Mouse (Mus musculus) CH12.LX (cell line): ENCODE measurements around the gene Insig1.

Experiments used
- CTCF ChIP-seq, 2 experiments: IDR thresholded peaks in 1 of 2; conservative IDR thresholded peaks in 1 of 2; 2 replicates each; pipeline ENCODE4 v1.5.1; 2011 to 2012; ENCODE audit warnings: low read depth in 2 of 2, low read length in 2 of 2, improper control_type of control experiment in 1 of 2, inconsistent platforms in 1 of 2, mild to moderate bottlenecking in 1 of 2, moderate library complexity in 1 of 2
- EP300 ChIP-seq: IDR thresholded peaks from 2 replicates; pipeline ENCODE4 v1.6.1; 2011; ENCODE audit warnings: low read length, improper control_type of control experiment
- GABPA ChIP-seq: IDR thresholded peaks from 2 replicates; pipeline ENCODE4 v1.6.1; 2012; ENCODE audit warnings: low read depth, low read length, improper control_type of control experiment, inconsistent platforms; ENCODE audit not compliant: insufficient replicate concordance
- HCFC1 ChIP-seq: IDR thresholded peaks from 2 replicates; pipeline ENCODE4 v1.6.1; 2012; ENCODE audit warnings: low read depth, mild to moderate bottlenecking, inconsistent platforms, low read length, improper control_type of control experiment
- JUN ChIP-seq: IDR thresholded peaks from 2 replicates; pipeline ENCODE4 v1.6.1; 2011; ENCODE audit warnings: low read depth, mild to moderate bottlenecking, low read length, improper control_type of control experiment, moderate library complexity; ENCODE audit not compliant: insufficient read depth
- KAT2A ChIP-seq: IDR thresholded peaks from 2 replicates; pipeline ENCODE4 v1.6.1; 2012; ENCODE audit warnings: low read length, improper control_type of control experiment, inconsistent platforms; ENCODE audit not compliant: insufficient replicate concordance
- MAX ChIP-seq: IDR thresholded peaks from 2 replicates; pipeline ENCODE4 v1.6.1; 2011; ENCODE audit warnings: low read length, improper control_type of control experiment
- MEF2A ChIP-seq: IDR thresholded peaks from 2 replicates; pipeline ENCODE4 v1.6.1; 2014; ENCODE audit warnings: low read depth, mild to moderate bottlenecking, inconsistent platforms, low read length, improper control_type of control experiment, borderline replicate concordance
- MXI1 ChIP-seq: IDR thresholded peaks from 2 replicates; pipeline ENCODE4 v1.6.1; 2011; ENCODE audit warnings: mild to moderate bottlenecking, low read depth, low read length, improper control_type of control experiment
- POLR2A ChIP-seq: IDR thresholded peaks from 2 replicates; pipeline ENCODE4 v1.6.1; 2011; ENCODE audit warnings: low read depth, mild to moderate bottlenecking, improper control_type of control experiment, low read length
- SIN3A ChIP-seq: IDR thresholded peaks from 2 replicates; pipeline ENCODE4 v1.6.1; 2012; ENCODE audit warnings: low read length, improper control_type of control experiment, inconsistent platforms
- SMC3 ChIP-seq: IDR thresholded peaks from 2 replicates; pipeline ENCODE4 v1.6.1; 2011; ENCODE audit warnings: low read depth, low read length, improper control_type of control experiment
- TBP ChIP-seq: conservative IDR thresholded peaks from 2 replicates; pipeline ENCODE4 v1.6.1; 2011; ENCODE audit warnings: low read depth, low read length, improper control_type of control experiment
- UBTF ChIP-seq: IDR thresholded peaks from 2 replicates; pipeline ENCODE4 v1.6.1; 2012; ENCODE audit warnings: low read depth, mild to moderate bottlenecking, inconsistent platforms, low read length, improper control_type of control experiment, moderate library complexity

GRCm38 (mm10) chr5:28038115-28038514 is 33.0 kb upstream of the Insig1 start:
- no peak for TF ChIP-seq CTCF (conservative IDR thresholded peaks at IDR 0.05 in 1 of 2, IDR thresholded peaks at IDR 0.05 in 1 of 2; ENCODE audit: low read depth in 2 of 2, low read length in 2 of 2)
- no peak for TF ChIP-seq POLR2A
- TF ChIP-seq GABPA: no peak
- no peak for TF ChIP-seq EP300
- no peak for TF ChIP-seq MAX
- TF ChIP-seq HCFC1: no peak
- no peak for TF ChIP-seq UBTF
- no peak for TF ChIP-seq TBP
- no peak for TF ChIP-seq MXI1
- TF ChIP-seq SMC3: no peak
- TF ChIP-seq MEF2A: no peak
- TF ChIP-seq KAT2A: no peak
- no peak for TF ChIP-seq JUN
- no peak for TF ChIP-seq SIN3A
